Mouse (Mus musculus) A20 (cell line): ENCODE measurements at regions not wholly inside any gene's neighbourhood (a gene's known extent, or its start where the extent isn't known, plus 50 kb on each side); places are given as distances from the start of the nearest gene placed in this dataset.
"Not testable (repeated sequence)": the region's sequence is repeated elsewhere in the genome, so short reads cannot be mapped to it uniquely, and the experiment has no call there.

ENCODE experiments used
- DNase-seq: peaks from one replicate; pipeline ENCODE4 v3.0.0-alpha.2; 2011; ENCODE audit warnings: low read depth, low spot score

DNA sequence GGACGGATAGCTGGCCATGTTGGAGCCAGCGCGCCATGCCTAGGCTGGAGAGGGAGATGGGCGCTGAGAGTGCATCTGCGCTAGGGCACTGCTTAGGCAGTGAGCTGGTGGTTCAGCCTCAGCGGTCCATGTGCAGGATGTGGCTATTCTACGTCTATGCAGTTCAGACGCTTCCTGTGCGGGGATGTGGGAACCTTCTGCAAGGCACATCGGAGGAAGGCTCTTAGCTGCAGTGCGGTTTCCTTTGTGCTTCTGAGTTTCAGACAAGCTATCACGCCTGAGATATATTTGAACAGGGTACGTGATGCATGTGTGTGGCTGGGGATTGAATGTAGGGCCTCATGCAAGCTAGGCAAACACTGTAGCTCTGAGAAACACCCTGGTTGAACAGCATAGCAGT is 54.4 kb upstream of the Lrpprc start:
- DNase-seq, result no peak

DNA sequence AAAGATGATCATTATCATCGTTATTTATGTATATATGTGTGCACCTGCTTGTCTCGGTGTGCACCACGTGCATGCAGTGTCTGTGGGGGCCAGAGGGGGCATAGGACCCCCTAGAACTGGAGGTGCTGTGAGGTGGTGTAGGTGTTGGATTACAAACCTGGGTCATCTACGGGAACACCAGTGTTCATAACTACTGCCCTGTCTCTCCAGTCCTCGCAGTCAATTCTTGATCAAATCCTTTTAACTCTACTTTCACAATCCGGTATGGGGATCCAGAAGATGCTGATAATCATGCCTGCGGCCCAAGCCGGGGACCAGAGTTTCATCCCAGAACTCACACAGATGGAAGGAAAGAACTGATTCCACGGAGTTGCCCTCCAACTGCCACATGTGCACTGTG is 55.6 kb upstream of the Lrpprc start:
- no peak for DNase-seq

DNA sequence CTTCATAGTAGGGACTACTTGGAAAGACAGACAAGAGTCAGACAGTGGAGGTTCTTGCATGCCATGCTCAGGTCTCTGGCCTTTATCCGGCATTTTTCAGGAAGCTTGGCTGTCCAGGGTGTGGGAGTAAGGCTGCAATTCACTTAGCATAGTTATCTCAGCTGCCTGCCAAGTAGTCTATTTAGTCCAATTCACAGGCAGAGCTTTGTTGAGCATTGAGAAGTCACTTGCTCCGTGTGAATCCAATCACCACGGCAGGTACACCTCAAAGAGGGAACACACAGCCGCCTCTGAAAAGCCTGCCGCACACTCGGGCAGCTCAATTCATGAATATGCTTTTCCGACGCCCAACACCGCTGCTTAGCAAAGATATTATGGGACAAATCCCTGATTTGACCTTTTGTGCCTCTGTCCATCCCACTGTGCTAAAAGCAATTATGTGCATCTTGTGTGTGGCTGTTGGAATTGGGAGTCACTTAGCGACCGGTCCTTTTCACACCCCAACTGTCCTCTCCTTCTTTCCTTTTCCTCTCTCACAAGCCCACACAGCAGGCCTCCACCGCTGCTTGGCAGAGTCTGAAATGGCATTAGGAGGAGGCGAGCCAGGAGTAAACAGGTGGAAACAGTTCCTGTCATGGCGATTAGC is 57.9 kb upstream of the Lrpprc start:
- no peak for DNase-seq

DNA sequence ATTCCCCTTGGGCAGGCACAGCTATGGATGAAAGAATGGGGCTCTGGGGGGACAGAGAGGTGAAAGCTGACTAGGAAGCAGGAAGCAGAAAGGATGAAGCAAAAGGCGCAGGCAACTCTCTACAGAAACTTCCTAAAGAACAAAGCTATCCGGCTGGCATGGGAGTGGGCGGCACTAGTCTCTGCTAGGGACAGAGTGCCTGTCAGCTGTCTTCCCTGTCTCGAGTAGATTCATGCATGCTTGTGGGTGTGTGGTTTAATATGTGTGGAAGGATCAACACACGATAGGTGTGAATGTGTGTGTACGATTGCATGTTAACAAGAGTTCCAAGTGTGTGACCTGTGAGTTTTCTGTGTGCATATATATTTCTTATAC is 58.4 kb upstream of the Lrpprc start:
- no peak for DNase-seq

DNA sequence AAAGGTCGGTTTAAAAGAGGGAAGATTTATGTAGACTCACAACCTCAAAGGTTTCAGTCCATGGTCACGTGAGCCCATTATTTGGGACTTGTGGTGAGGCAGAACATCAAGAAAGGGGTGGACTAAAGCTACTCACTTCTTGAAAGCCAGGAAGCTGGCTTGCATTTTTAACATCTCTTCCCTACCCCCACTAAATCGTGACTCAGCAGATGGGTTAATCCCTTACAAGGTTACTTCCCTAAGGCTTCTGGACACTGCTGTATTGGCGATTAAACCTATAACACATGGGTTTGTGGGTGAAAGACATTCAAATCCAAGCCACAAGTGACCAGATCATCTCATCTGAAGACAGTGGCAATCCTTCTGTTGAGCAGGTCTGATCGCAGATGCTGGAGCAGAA is 59.9 kb upstream of the Lrpprc start:
- DNase-seq, result peak; percentile 10

DNA sequence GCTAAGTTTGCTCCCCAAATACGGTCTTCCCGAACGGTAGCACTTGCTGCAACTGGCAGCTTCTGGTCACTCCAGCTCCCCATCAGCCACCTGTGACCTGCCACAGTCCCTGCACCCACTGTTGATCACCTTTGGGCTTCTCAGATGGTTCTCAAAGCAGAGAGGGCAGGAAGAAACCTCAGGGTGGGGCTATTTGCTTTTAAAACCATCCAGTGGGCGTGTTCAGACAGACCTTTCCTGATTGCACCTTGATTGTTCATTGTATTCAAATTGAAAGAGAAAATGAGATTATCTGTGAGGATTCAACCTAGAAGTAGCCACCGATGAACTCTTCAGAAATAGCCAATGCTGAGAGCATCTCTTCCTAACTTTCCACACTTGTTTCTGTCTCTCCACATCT is 60.3 kb upstream of the Lrpprc start:
- peak; percentile 31 for DNase-seq

DNA sequence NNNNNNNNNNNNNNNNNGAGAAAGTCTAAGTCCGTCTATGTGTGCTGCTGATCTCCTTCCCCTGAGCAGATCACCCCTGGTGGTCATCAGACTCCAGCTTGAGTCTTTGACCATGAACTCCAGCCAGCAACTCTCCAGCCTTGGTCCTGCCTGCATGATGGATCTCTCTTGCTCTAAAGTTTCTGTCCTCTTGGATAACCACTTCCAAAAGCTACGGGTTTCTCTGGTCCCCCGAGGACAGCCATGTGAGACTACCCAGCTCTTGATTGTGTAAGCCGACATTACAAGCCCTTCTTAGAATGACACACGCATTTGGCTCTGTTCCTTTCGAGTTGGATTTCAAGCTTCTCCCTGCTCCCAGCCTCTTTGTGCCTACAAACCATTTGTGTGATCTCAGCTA is 66.4 kb upstream of the Lrpprc start:
- DNase-seq, result no peak

DNA sequence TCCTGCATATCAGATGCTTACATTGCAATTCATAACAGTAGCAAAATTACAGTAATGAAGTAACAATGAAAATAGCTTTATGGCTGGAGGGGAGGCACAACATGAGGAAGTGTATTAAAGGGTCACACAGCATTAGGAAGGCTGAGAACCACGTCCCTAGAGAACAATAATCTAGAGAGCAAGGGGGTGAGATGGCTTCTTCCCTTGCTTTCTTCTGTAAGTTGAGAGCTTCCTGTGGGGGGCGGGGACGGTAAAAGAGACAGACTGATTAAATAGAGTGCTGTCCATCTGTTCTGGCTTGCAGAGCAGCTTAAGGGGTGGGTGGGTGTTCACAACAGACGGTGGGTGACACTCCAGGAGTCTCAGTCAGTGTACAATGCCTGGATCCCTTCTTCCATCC is 68.2 kb upstream of the Lrpprc start:
- no peak for DNase-seq

DNA sequence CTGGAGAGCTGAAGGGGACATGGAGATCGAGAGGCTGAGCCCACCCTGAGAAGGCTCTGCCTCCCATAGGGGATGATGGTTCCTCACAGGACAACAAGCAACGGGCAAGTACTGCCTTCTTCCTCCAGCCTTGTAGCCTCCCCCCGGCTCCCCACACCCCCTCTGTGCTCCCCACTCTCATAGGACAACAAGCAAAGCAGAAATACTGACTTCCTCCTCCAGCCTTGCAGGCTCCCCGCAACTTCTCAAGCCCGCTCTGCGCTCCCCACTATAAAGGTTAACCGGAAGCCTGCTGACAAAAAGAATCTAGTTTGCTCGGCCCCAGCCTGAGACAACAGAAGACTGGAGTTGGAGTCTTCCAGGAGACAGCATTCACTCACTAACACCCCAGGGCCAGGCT is 69.3 kb upstream of the Lrpprc start:
- no peak for DNase-seq

DNA sequence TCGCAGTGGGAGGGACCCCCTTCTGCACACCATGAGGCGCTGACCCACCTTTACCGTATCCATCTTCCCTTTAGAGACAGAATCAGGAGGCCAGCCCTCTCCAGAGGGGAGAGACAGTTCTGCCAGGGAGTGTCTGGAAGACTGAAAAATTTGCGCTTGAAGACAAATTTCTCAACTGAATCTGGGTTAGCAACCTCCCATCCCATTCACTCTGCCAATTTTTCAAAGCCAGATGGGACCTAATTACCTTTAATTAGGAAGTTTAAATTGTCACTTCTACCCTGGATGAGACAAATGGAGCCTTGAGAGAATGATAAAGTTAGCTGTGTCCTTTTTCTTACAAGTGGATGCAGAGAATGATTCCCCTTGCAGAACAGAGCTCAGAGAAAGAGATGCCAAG is 70.2 kb upstream of the Lrpprc start:
- DNase-seq, result no peak

DNA sequence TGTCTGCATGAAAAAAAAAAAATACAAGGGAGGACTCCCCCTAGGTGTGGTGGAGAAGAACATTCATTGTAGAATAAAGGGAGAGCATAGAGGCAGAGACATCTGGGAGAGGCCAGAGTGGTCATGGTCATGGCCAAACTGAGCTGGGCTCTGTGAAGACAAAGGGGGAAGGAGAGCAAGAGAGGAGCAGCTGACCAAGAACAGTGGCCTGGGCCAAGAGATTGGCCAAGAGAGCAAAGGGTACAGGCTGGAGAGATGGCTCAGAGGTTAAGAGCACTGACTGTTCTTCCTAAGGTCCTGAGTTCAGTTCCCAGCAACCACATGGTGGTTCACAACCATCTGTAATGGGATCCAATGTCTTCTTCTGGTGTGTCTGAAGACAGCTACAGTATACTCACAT is 73.6 kb upstream of the Lrpprc start:
- DNase-seq, result not testable (repeated sequence)

DNA sequence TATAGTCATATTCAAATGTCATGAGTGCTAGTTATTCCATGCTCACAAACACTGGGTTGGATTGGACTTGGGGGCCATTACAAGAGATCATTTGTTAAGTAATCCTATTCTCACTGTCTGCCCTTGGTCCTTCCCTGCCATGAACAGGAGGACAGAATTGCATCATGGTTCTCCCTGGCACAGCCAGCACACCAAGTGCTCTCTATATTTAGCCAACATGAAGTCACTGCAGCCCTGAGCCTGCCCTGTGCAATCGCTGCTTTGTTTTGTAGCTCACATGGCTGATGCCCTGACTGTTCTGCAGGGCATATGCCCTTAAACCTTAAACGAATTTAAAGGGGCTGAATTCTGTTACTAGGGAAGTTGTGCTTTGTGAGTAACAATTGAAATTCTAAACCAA is 74.6 kb upstream of the Lrpprc start:
- no peak for DNase-seq

DNA sequence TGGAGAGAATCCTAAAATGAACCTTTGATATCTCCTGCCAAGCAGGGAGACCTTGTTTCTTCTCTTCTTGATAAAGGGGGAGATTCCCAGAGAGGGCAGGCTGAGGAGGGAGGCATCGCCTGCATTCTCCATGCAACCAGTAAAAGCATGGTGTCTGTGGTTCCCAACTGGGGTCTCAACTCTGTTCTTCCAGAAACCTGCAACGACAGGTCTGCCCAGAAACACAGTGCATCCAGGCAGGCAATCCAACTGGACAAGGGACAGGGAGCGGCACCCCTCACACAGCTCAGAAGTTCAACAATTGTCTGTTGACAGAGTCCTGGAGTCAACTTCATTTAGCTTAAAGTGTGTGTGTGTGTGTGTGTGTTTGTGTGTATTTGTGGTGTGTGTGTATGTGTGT is 75.0 kb upstream of the Lrpprc start:
- no peak for DNase-seq

DNA sequence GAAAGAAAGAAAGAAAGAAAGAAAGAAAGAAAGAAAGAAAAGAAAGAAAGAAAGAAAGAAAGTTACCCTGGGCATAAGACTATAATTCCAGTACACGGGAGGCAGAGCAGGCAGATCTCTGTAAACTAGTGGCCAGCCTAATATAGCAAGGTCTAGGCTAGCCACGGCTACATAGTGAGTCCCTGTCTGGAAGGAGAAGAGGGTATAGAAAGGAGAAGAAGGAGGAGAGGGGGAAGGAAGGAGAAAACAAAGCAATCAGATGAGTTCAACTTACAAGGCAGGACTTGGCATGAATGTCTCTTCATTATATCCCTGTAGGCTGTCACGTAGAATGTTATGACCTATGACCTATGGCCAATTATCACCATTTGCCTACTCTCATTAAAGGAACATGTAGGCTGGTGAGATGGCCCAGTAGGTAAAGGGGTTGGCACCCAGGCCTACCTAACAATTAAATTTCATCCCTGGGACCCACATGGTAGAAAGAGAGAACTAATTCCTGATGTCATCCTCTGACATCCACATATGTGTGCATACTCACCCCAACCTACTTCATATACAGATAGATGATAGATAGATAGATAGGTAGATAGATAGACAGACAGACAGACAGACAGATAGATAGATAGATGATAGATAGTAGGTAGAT is 78.6 kb upstream of the Lrpprc start:
- DNase-seq, result no peak

DNA sequence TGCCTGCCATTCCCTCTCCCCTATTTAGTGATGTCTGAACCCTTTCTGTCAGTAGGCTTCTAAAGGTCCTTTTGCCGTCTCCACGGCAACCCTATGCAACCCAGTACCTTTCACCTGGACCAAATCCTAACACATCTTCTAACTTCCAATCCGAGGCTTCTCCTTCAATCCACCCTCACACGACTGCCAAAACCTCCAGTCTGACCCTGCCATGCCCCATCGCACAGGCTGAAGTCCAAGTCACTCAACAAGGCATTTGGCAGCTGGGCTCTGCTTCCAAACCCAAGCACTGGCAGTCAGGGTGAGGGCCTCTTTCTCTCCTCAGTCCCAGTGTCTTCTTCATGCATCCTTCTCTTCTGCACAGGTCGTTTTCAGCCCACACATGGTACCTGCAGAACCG is 83.0 kb upstream of the Lrpprc start:
- no peak for DNase-seq

DNA sequence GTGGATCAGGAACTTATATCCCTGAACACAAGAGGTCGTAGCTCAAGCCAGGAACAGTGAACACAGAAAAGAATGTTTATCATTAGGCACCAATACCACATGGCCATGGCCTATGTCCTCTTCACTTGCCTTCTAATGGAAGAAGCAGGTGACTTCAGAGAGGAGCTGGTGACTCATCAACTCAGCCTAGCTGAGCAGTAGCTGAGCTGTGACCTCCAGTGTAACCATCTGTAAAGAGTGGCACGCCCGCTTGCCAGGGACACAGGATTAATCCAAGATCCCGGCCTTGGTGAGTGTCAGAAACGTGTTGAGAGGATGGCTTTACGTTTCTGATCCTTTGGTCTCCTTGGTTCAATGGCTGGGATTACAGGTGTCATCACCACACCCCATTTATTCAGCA is 82.0 kb upstream of the Ppm1b start:
- DNase-seq, result no peak

DNA sequence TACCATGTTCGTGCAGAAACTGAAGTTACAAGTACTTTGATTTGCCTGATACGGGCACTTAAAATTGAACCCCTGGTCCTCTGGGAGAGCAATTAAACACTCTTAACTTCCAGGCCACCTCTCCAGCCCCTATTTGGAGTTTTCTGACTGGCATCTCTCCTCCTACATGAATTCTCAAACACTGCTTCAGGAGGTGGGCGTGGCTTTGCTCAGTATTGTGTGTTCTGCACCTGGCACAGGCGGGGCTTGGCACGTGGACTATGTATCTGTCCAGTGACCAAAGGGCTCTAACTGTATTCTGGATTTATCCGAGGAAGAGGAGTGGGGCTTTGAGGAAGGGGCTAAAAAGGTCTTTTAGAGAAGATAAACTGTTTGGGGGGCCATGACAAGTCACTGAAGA is 81.5 kb upstream of the Ppm1b start:
- peak; percentile 10 for DNase-seq

DNA sequence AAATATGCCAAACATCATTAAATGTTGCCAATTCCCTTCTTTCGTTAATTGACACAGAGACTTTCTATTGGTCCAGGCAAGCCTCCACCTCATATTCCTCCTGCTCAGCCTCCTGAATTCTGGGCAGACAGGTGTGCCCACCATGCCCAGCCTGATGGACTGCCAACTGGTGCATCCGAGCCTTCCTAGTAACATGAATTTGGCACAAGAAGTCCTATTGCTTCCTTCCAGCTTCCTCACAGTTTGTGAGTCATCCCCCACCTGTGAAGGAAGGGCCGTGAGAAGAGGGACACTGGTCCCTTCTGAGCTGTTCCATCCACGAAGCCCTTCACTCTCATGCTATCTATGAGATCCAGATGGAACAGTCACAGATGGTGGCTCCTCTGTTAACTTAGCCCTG is 80.5 kb upstream of the Ppm1b start:
- DNase-seq, result no peak

DNA sequence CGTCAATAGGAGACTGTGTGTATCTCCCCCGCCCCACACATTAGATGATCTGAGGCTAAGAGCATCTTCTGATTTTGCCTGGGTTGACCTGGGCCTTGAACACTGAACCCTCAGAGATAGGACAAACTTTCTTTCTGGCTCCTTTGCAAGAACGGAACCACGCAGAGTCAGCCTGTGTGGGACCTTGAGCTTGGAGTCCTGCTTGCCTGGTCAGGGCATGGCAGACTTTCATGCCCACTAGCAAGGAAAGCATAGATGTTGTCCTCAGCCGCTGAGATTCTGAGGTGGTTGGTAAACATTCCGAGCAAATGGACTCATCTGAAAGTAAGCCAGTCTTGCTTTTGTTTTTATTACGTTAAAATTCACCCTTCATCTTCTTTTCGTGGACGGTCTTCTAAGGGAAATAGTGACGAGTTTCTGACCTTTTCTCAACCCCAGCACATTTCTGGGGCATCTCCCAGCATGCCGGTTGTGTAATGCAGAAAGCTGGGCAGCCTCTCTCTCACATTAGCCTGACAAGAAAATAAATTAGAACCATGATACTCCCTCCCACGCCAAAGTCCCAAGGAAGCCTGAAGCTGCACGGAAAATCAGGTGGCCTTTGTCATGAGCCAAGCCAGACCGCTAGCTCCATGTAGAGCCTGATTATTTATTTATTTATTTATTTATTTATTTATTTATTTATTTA is 79.2 kb upstream of the Ppm1b start:
- DNase-seq, result no peak

DNA sequence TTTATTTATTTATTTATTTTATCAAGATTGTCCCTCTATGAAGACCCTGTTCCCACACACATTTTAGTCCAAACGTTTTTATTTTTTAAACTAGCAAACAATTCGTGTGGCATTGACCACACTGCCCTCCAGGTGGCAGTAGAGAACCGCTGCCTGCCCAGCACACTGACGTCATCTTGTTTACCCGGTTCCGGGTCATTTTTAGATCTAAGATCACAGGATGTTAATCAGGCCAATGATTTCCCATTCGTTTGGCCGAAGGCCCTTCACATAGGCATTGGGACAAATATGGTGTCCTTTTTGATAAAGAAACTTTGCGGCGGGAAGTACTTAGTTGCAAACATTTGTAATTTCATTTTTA is 78.7 kb upstream of the Ppm1b start:
- peak; percentile 77 for DNase-seq

DNA sequence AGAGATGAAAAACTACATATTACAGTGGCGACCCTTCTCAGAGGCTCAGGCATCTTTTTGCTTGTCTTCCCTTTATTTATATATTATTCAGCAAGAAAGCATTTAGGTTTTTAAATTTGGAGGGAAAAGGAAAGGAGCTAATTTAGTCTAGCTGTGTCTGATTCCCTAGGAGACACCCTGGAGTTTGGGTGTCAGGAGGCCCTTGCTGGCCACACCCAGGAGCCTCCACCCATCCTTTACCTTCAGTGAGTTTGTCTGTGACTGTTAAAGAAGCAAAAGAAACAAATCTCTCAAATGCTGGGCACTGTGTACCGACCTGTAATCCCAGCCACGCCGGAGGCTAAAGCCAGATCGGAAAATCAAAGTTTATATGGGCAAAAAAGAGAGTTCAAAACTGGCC is 78.2 kb upstream of the Ppm1b start:
- DNase-seq, result no peak

DNA sequence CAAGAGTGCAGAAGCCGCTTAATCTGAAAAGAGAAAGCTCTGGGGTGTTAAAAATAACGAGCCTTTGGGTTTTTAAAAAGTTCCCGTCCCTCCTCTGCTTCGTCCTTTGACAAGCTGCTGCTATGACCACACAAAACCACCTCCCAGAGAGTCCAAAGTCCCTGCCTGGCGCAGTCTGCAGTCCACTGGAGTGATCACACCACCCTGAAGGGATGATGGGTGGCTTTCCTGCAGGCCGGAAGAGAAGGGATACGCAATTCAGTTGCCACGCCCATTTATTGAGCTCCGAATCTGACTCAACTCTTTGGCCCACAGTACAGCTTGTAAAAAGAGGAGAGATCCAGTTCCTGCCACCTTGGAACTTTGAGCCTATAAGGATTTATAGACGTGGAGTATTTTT is 77.4 kb upstream of the Ppm1b start:
- DNase-seq, result no peak

DNA sequence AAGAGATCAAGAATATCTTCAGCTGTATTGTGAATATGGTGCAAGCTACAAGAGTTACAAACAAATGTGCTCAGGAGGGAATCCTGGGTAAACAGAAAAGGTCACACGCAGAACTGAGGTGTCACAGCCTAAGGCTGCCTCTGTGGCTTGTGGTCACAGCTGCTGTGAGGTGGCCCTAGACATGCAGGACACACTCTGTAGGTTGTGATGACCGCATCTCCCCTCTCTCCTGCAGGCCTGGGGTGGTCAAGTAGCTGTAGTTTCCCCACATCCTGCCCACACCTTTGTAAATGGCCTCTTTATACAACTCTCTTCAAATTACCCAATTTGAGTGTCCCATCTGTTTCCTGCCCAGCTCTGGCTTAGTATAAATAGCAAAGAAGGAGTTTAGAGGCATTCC is 75.6 kb upstream of the Ppm1b start:
- no peak for DNase-seq

DNA sequence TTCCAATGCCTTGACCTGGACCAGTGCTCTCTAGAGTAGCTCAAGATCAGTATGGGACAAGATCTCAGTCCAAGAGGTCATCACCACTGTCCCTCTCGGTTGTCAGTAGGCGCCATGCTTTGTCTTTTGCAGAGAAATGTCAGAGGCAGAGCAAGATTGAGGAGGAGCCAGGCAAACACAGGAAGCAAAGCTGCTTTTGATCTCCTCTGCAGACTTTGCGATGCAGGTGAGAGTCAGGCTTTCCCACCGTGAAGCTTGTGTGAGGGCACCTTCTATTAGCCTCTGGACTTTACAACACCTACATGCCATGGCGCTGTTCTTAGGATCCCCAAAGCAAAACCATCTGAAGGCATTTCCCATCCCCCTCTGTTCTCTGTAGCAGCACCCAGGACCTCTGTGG is 68.0 kb upstream of the Ppm1b start:
- DNase-seq, result no peak
